Comparison of ENCODE assay signal across 13 mouse cellular contexts in genomic region chr6:39049141-39049540, GRCm38 (mm10).
DNase-seq lines count a peak whose midpoint lies in the region.
"Had no signal": no experiment of that assay in that cellular context is flagged by ENCODE, and none has a peak within 500 bp of the region (broad histone marks: within the 10 kb centered on the region; RNA-seq: fewer than 3 reads in every experiment).

No protein-coding gene starts in this region.

- DNase-seq in heart, adult 11 months = peak; percentile 92
- no peak for DNase-seq in heart, adult 9 months (ENCODE audit: low spot score in 2 of 2)
- DNase-seq in adipocyte (ENCODE audit: low spot score) = peak; percentile 71
- peak; percentile 65 for DNase-seq in brain, adult 2 months (ENCODE audit: low read depth, low spot score)
- peak; percentile 64 for DNase-seq in cerebellum, adult 9-11 months
- no peak for DNase-seq in lung, postnatal 14 days
- no peak for DNase-seq in layer of hippocampus, adult 9-11 months
- DNase-seq: kidney, adult 18-20 months; liver; lung, postnatal 10 days; midbrain, embryonic 14.5 days; retina, postnatal 1 day; thymus, postnatal 4 days had no signal

Comparison
In these comparisons a context has a peak if more than half of its experiments do, and no peak if none do; other contexts are left out.
1. DNase-seq: peak in heart, adult 11 months (single experiment), adipocyte (single experiment), brain, adult 2 months (single experiment) and cerebellum, adult 9-11 months (single experiment); none in heart, adult 9 months (0 of 2), lung, postnatal 14 days (single experiment) and layer of hippocampus, adult 9-11 months (single experiment).